Mouse (Mus musculus) layer of hippocampus, adult 6 months (tissue): ENCODE results near the gene Psg27. TPM values are rescaled to one million over a fixed set of nuclear protein-coding genes. Genes with fewer than 3 reads are reported as not detected.

Experiments used
- long read RNA-seq, 2 experiments: library from polyadenylated mRNA; unstranded; transcript quantifications; one replicate each; pipeline ENCODE4 v2.0.0; 2019 to 2020
- polyA plus RNA-seq: library from polyadenylated mRNA; unstranded; fragments of <200 nt; fragmentation: Nextera tagmentation; gene quantifications from 2 replicates; pipeline ENCODE4 v1.2.3, GENCODE M21; 2021

Psg27 gene
- not detected in 2 replicates for polyA plus RNA-seq
- long read RNA-seq, experiment 1: 0 reads
- long read RNA-seq, experiment 2: 0 reads

GRCm38 (mm10) chr7:18567205-18567604, at the start of gene Psg27:
Psg27 (minus strand) TSS chr7:18567305.

GRCm38 (mm10) chr7:18616401-18616800, 49.3 kb upstream of the Psg27 start, which contains the start of gene Psg23:
Psg23 (minus strand) TSS chr7:18616501.

GRCm38 (mm10) chr7:18532169-18532568, 34.9 kb downstream of the Psg27 start, which contains the start of gene Psg25:
Psg25 (minus strand) TSS chr7:18532269.

Other genes starting within 250 kb of the Psg27 start
- not detected in 2 replicates for gene Psg18, start 212.3 kb downstream of the Psg27 start, polyA plus RNA-seq
- gene Psg28, start 135.3 kb downstream of the Psg27 start, polyA plus RNA-seq: not detected in 2 replicates
- gene Psg26, start 83.1 kb downstream of the Psg27 start, polyA plus RNA-seq: not detected in 2 replicates
- not detected in 2 replicates for gene Psg25, start 35.0 kb downstream of the Psg27 start, polyA plus RNA-seq
- not detected in 2 replicates for gene Psg23, start 49.2 kb upstream of the Psg27 start, polyA plus RNA-seq
- not detected in 2 replicates for gene Psg21, start 89.4 kb upstream of the Psg27 start, polyA plus RNA-seq
- gene Psg20, start 118.9 kb upstream of the Psg27 start, polyA plus RNA-seq: not detected in 2 replicates
- gene Psg22, start 150.8 kb upstream of the Psg27 start, polyA plus RNA-seq: not detected in 2 replicates
- not detected in 2 replicates for gene Psg19, start 231.2 kb upstream of the Psg27 start, polyA plus RNA-seq